Mouse (Mus musculus) intestine, postnatal 0 days (tissue): ENCODE data around the gene H2al1b. TPM values are rescaled to one million over a fixed set of nuclear protein-coding genes. Genes with fewer than 3 reads are reported as not detected.
"Not testable (repeated sequence)": the region's sequence is repeated elsewhere in the genome, so short reads cannot be mapped to it uniquely, and the experiment has no call there.

Experiments
- ATAC-seq: fragments of 200-750 bp; cut with Nextera tagmentation; 2 replicates; pipeline ENCODE4 v1.8.0; 2017; ENCODE audit warnings: mild to moderate bottlenecking, moderate TSS enrichment, moderate library complexity
- H3K27ac ChIP-seq: fragments of 300-500 bp; sonication (generic); 2 replicates; pipeline ENCODE4 v1.5.1; 2014; ENCODE audit warnings: mild to moderate bottlenecking, low read depth, low read length, moderate library complexity
- H3K27me3 ChIP-seq: fragments of 300-500 bp; sonication (generic); replicated peaks from 2 replicates; pipeline ENCODE4 v1.6.1; 2014; ENCODE audit warnings: low read length, mixed read lengths; ENCODE audit not compliant: control insufficient read depth, insufficient read depth
- H3K36me3 ChIP-seq: fragments of 300-500 bp; sonication (generic); 2 replicates; pipeline ENCODE4 v1.6.1; 2014; ENCODE audit warnings: mild to moderate bottlenecking, moderate library complexity; ENCODE audit not compliant: control insufficient read depth, insufficient read depth
- H3K4me1 ChIP-seq: fragments of 300-500 bp; sonication (generic); replicated peaks from 2 replicates; pipeline ENCODE4 v1.6.1; 2014; ENCODE audit warnings: antibody characterized with exemption, low read length, mixed read lengths; ENCODE audit not compliant: control insufficient read depth, insufficient read depth
- H3K4me2 ChIP-seq: fragments of 300-500 bp; sonication (generic); replicated peaks from 2 replicates; pipeline ENCODE4 v1.6.1; 2014; ENCODE audit warnings: low read depth, mild to moderate bottlenecking, moderate library complexity
- H3K4me3 ChIP-seq: fragments of 300-500 bp; sonication (generic); 2 replicates; pipeline ENCODE4 v1.5.1; 2014; ENCODE audit warnings: low read depth, low read length
- H3K9ac ChIP-seq: fragments of 300-500 bp; sonication (generic); 2 replicates; pipeline ENCODE4 v1.6.1; 2014; ENCODE audit warnings: mild to moderate bottlenecking, low read depth, low read length
- H3K9me3 ChIP-seq: fragments of 300-500 bp; sonication (generic); 2 replicates; pipeline ENCODE4 v1.6.1; 2016; ENCODE audit warnings: mixed run types; ENCODE audit not compliant: control insufficient read depth
- CTCF ChIP-seq: sonication (generic); IDR thresholded peaks from 2 replicates; pipeline ENCODE4 v1.5.1; 2016; ENCODE audit warnings: low read depth, mild to moderate bottlenecking, control low read depth, antibody characterized with exemption, moderate library complexity
- WGBS: fragments of 180-500 bp; shearing (Covaris S2); extraction: QIAGEN DNeasy Blood & Tissue Kit; methylation state at CpG from one replicate; pipeline ENCODE4 v1.1.7; 2014; 5-methylcytosine and 5-hydroxymethylcytosine counted together
- polyA plus RNA-seq: library from polyadenylated mRNA; unstranded; fragments of >200 nt; fragmentation: Nextera tagmentation; extraction: Ambion mirVana; gene quantifications from 2 replicates; pipeline ENCODE4 v1.2.1, GENCODE M21; 2015

The H2al1b gene
- polyA plus RNA-seq, 1 experiment from 2014 or later: not detected

DNA sequence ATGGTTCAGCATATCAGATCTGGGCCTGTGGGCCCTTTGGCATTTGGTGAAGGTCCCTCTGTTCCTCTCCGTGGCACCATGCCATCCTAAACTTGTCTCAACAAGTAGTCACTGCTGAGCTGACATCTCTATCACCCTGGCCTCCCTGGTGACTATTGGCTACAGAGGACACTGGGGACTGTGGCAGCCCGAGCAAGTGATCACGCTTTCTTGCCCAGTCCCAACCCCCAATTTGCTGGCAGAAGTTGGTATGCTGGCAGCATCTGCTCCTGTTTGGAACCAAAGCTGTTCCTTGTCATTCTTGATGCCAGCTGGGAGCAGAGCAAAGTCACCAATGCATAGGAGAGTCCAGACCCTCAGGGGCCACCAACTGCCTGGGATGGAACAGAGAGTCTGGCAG is 33.2 kb upstream of the H2al1b start:
- H3K4me1 ChIP-seq: no peaks in the 10 kb centered on the region
- TF ChIP-seq CTCF: no peak
- no peak overlapping the region for H3K27ac ChIP-seq
- H3K9ac ChIP-seq: no peak overlapping the region
- no peak overlapping the region for H3K4me2 ChIP-seq
- no peak overlapping the region for H3K4me3 ChIP-seq
- H3K27me3 ChIP-seq: no peaks in the 10 kb centered on the region
- H3K36me3 ChIP-seq: no peaks in the 10 kb centered on the region
- no peak for ATAC-seq
- H3K9me3 ChIP-seq: no peaks in the 10 kb centered on the region
- 89% methylated on average over 3 of the region's 3 CpGs for WGBS

DNA sequence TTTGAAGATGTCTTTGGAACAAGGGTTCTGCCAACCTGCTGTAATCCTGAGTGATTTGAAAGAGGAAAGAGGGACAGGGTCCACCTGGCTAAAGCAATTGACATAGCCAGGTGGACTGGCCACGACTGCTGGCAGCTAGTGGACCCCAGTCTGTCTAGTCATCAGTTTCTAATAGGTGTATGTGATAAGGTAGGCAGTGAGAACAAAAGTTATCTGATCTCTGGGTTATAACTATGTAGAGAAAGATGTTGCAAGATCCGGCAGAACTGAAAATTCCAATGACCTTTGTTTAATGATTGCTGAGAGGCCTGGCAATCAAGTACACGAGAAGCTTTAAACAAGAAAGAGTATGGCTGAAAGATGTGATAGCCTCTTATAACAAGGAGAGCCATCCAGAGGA is 29.0 kb upstream of the H2al1b start:
- H3K36me3 ChIP-seq: no peaks in the 10 kb centered on the region
- no peaks in the 10 kb centered on the region for H3K4me1 ChIP-seq
- ATAC-seq: no peak
- H3K4me3 ChIP-seq: no peak overlapping the region
- no peaks in the 10 kb centered on the region for H3K27me3 ChIP-seq
- H3K9me3 ChIP-seq: no peaks in the 10 kb centered on the region
- no peak overlapping the region for H3K4me2 ChIP-seq
- H3K27ac ChIP-seq: no peak overlapping the region
- no peak for TF ChIP-seq CTCF
- 46% methylated on average over 3 of the region's 3 CpGs for WGBS
- H3K9ac ChIP-seq: no peak overlapping the region

DNA sequence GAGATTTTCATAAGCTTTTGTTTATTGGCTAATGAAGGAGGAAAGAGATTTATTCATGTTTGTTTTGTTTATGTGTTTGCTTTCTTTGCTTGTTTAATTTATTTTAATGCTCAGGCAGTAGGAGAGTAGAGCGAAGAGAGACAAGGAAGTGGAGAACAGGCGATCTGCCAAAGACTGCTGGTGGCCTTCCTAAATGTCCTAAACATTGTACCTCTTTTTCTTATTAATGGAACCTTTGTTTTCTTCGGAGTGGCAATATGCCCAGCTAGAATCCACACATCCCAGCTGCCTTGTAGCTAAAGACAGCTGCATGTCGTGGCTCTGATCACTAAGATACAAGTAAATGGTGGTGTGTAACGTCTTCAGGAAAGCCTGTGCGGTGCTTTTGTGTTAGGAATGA is 25.1 kb upstream of the H2al1b start:
- Histone ChIP-seq H3K4me3 (no peak overlapping the region), H3K4me2 (no peak overlapping the region), H3K9me3 (no peaks in the 10 kb centered on the region), H3K27me3 (no peaks in the 10 kb centered on the region), H3K9ac (no peak overlapping the region), H3K36me3 (no peaks in the 10 kb centered on the region), H3K27ac (no peak overlapping the region), H3K4me1 (no peaks in the 10 kb centered on the region)
- no peak for TF ChIP-seq CTCF
- ATAC-seq: no peak
- 67% methylated on average over 6 of the region's 6 CpGs for WGBS

DNA sequence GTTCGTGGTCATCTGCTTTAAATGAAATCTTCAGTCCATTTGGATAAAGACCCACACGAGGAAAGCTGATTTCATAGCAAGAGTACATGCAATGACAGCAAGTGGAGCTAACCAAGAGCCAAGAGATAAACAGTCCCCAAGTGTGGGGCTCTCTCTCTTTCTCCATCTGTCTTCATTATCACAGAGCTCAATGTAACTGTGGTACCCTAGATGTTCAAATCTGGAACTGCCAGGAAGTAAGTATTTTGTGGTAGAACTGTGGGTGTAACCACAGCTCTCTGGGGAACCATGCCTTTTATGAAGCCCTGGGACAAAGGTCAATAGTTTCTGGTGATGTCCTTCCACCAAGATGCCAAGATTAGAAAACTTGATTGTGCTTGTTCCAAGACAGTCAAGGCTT is 21.5 kb upstream of the H2al1b start:
- Histone ChIP-seq H3K9me3 (no peaks in the 10 kb centered on the region), H3K36me3 (no peaks in the 10 kb centered on the region), H3K4me1 (no peaks in the 10 kb centered on the region), H3K27ac (no peak overlapping the region), H3K4me3 (no peak overlapping the region), H3K27me3 (no peaks in the 10 kb centered on the region), H3K4me2 (no peak overlapping the region), H3K9ac (no peak overlapping the region)
- no peak for TF ChIP-seq CTCF
- ATAC-seq: no peak
- WGBS: 65% methylated on average over 2 of the region's 2 CpGs

DNA sequence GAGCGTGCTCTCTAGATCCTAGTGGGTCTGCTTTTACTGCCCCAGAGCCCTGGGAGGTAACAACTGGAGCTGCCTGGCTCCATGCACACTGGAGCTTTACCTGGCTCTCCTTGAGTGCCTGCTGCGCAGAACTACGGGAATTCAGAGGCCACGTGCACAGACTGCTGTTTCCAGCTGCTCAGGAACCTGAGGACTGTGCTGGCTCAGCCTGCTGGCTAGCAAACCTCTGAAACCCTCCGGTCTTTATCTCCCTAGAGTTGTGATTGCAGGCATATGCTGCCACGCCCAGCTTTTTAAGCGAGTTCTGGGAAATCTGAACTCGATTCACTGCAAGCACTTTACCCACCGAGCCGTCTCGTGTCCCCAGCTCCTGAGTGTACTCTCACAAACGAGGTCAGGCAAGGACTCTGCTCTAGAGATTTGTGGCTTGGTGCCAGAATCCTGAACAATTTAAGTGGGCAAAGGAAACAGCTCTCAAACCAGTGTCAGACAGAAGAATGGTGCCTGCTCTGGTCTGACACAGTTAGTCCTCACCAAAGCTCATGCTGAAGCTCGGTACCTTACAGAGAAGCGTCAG is 13.8 kb upstream of the H2al1b start:
- 46% methylated on average over 14 of the region's 14 CpGs for WGBS
- no peak for ATAC-seq

DNA sequence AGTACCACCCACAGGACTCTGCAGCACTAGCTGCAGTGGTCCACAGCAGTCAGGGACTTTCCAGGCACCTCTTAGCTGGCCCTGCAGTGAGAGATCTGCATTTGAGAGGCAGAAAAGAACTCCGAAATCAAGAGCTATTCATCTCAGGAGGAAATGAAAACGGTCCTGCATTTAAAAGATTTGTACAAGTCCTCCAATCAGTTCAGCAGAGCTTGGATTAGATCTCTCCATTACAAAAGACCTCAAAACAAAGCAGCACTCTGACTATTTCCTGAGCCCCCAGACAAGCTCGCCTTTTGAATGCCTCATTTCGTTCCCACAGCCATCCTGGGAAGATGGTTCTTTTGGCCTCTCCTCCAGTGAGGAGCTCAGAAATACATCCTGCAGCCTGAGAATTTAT is 13.0 kb upstream of the H2al1b start:
- no peak overlapping the region for H3K9ac ChIP-seq
- H3K27ac ChIP-seq: no peak overlapping the region
- no peak for ATAC-seq
- no peak overlapping the region for H3K4me2 ChIP-seq
- TF ChIP-seq CTCF: no peak
- no peak overlapping the region for H3K4me3 ChIP-seq
- no peaks in the 10 kb centered on the region for H3K9me3 ChIP-seq
- WGBS: 72% methylated on average over 4 of the region's 4 CpGs
- H3K36me3 ChIP-seq: no peaks in the 10 kb centered on the region
- no peaks in the 10 kb centered on the region; the same call in 1 of the 2 replicates for H3K27me3 ChIP-seq
- no peaks in the 10 kb centered on the region for H3K4me1 ChIP-seq

More for the DNA sequence above, 13.8 kb upstream of the H2al1b start:
- H3K36me3 ChIP-seq: no peaks in the 10 kb centered on the region
- no peaks in the 10 kb centered on the region for H3K9me3 ChIP-seq
- H3K4me2 ChIP-seq: no peak overlapping the region
- H3K27me3 ChIP-seq: no peaks in the 10 kb centered on the region; the same call in 1 of the 2 replicates
- TF ChIP-seq CTCF: no peak
- no peak overlapping the region for H3K9ac ChIP-seq
- H3K4me3 ChIP-seq: no peak overlapping the region
- H3K4me1 ChIP-seq: no peaks in the 10 kb centered on the region
- H3K27ac ChIP-seq: no peak overlapping the region

DNA sequence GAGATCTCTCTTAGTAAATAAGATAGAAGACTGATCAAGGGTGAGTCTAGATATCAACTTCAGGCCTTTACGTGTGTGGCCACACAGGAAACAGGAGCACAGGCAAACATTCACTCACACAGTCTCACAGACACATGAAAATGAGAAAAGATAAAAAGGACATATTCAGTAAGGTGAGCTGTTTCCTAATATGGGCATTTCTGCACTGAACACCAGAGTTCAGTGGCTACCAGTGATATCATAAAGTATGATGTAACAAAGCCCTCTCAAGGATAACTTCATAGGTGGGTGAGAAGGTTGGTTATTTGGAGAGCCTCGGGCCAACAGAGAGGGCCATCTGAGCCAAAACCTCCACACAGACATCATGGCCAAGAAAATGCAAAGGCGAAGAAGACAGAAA is 3.3 kb upstream of the H2al1b start, which contains the start of gene H2al1a:
H2al1a (plus strand) TSS at position 301 of the 400 bp plus-strand sequence.
- WGBS: no CpG with 5 or more reads among the region's 3 CpGs
- H3K4me2 ChIP-seq, H3K9ac ChIP-seq, H3K36me3 ChIP-seq, H3K27ac ChIP-seq, ATAC-seq, H3K27me3 ChIP-seq, H3K4me1 ChIP-seq, H3K9me3 ChIP-seq, H3K4me3 ChIP-seq: not testable (repeated sequence)

DNA sequence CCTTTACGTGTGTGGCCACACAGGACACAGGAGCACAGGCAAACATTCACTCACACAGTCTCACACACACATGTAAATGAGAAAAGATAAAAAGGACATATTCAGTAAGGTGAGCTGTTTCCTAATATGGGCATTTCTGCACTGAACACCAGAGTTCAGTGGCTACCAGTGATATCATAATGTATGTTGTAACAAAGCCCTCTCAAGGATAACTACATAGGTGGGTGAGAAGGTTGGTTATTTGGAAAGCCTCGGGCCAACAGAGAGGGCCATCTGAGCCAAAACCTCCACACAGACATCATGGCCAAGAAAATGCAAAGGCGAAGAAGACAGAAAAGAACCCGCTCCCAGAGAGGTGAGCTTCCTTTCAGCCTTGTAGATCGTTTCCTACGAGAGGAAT is 3.1 kb downstream of the H2al1b start, which contains the start of gene H2al1c:
H2al1c (plus strand) TSS at position 301 of the 400 bp plus-strand sequence.
- H3K27me3 ChIP-seq, H3K9me3 ChIP-seq, H3K4me3 ChIP-seq, H3K4me2 ChIP-seq, H3K36me3 ChIP-seq, H3K27ac ChIP-seq, ATAC-seq, H3K9ac ChIP-seq, H3K4me1 ChIP-seq: not testable (repeated sequence)
- 78% methylated on average over 1 of the region's 6 CpGs for WGBS

DNA sequence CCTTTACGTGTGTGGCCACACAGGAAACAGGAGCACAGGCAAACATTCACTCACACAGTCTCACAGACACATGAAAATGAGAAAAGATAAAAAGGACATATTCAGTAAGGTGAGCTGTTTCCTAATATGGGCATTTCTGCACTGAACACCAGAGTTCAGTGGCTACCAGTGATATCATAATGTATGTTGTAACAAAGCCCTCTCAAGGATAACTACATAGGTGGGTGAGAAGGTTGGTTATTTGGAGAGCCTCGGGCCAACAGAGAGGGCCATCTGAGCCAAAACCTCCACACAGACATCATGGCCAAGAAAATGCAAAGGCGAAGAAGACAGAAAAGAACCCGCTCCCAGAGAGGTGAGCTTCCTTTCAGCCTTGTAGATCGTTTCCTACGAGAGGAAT is 6.3 kb downstream of the H2al1b start, which contains the start of gene H2al1d:
H2al1d (plus strand) TSS at position 301 of the 400 bp plus-strand sequence.
- H3K4me3 ChIP-seq, H3K9ac ChIP-seq, H3K27ac ChIP-seq, ATAC-seq, H3K36me3 ChIP-seq, H3K27me3 ChIP-seq, H3K9me3 ChIP-seq, H3K4me1 ChIP-seq, H3K4me2 ChIP-seq: not testable (repeated sequence)
- WGBS: no CpG with 5 or more reads among the region's 6 CpGs
